Mouse (Mus musculus): Measurements from ENCODE around the gene Nlgn3.

GRCm38 (mm10) chrX:101287543-101287942 is 11.4 kb upstream of the Nlgn3 start:
- no peak for TF ChIP-seq CTCF (IDR thresholded peaks at IDR 0.05; ENCODE audit: extremely low read depth, insufficient read length, insufficient replicate concordance, low read depth, low read length)
- no peak for TF ChIP-seq POLR2A (IDR thresholded peaks at IDR 0.05; ENCODE audit: low read depth, low read length)
